Mouse (Mus musculus) limb, embryonic 14.5 days (tissue): ENCODE data around the gene Gm960. TPM values are rescaled to one million over a fixed set of nuclear protein-coding genes. Genes with fewer than 3 reads are reported as not detected.

Experiments used
- ATAC-seq: fragments of 200-750 bp; cut with Nextera tagmentation; 2 replicates; pipeline ENCODE4 v1.8.0; 2017; ENCODE audit warnings: low read depth, moderate number of reproducible peaks, moderate TSS enrichment; ENCODE audit not compliant: low FRiP score
- DNase-seq: peaks from one replicate; pipeline ENCODE4 v3.0.0-alpha.2; 2015; ENCODE audit warnings: low spot score
- H3K27ac ChIP-seq: fragments of 300-500 bp; sonication (generic); replicated peaks from 2 replicates; pipeline ENCODE4 v1.5.1; 2014; ENCODE audit warnings: low read depth, mild to moderate bottlenecking, low read length, moderate library complexity, mixed read lengths
- H3K27me3 ChIP-seq: fragments of 300-500 bp; sonication (generic); 2 replicates; pipeline ENCODE4 v1.6.1; 2014; ENCODE audit warnings: low read length, mixed read lengths; ENCODE audit not compliant: control insufficient read depth, insufficient read depth
- H3K36me3 ChIP-seq: fragments of 300-500 bp; sonication (generic); 2 replicates; pipeline ENCODE4 v1.6.1; 2014; ENCODE audit warnings: mild to moderate bottlenecking, low read length, moderate library complexity, mixed read lengths; ENCODE audit not compliant: control insufficient read depth, insufficient read depth
- H3K4me1 ChIP-seq: fragments of 300-500 bp; sonication (generic); 2 replicates; pipeline ENCODE4 v1.6.1; 2014; ENCODE audit warnings: antibody characterized with exemption, low read length, mixed read lengths; ENCODE audit not compliant: control insufficient read depth, insufficient read depth
- H3K4me2 ChIP-seq: fragments of 300-500 bp; sonication (generic); replicated peaks from 2 replicates; pipeline ENCODE4 v1.6.1; 2014; ENCODE audit warnings: low read depth, mild to moderate bottlenecking, low read length, moderate library complexity; ENCODE audit not compliant: severe bottlenecking
- H3K4me3 ChIP-seq: fragments of 300-500 bp; sonication (generic); replicated peaks from 2 replicates; pipeline ENCODE4 v1.5.1; 2014; ENCODE audit warnings: low read length
- H3K9ac ChIP-seq: fragments of 300-500 bp; sonication (generic); 2 replicates; pipeline ENCODE4 v1.6.1; 2014; ENCODE audit warnings: mild to moderate bottlenecking, low read depth, low read length, moderate library complexity; ENCODE audit not compliant: severe bottlenecking
- H3K9me3 ChIP-seq: fragments of 300-500 bp; sonication (generic); 2 replicates; pipeline ENCODE4 v1.6.1; 2016; ENCODE audit warnings: low read length; ENCODE audit not compliant: control insufficient read depth
- POLR2A ChIP-seq: fragments of 200-500 bp; IDR thresholded peaks from 2 replicates; pipeline ENCODE4 v1.8.0; 2012; ENCODE audit warnings: inconsistent platforms, mild to moderate bottlenecking, moderate library complexity, borderline replicate concordance; ENCODE audit not compliant: insufficient read depth, insufficient read length; ENCODE audit errors: extremely low read depth
- WGBS: fragments of 180-500 bp; shearing (Covaris S2); extraction: QIAGEN DNeasy Blood & Tissue Kit; methylation state at CpG from one replicate; pipeline ENCODE4 v1.1.7; 2014; 5-methylcytosine and 5-hydroxymethylcytosine counted together
- polyA plus RNA-seq, 2 experiments: library from polyadenylated mRNA; depleted of rRNA in 1 of 2; stranded (reverse) in 1 of 2; unstranded in 1 of 2; fragments of >200 nt; fragmentation: Nextera tagmentation in 1 of 2; extraction: Ambion mirVana in 1 of 2; gene quantifications; 2 replicates each; pipeline versions ENCODE4 v1.2.1 to v1.2.3; 2012 to 2014

The Gm960 gene
- polyA plus RNA-seq, 2 experiments: 1.4 to 3.1 TPM

DNA sequence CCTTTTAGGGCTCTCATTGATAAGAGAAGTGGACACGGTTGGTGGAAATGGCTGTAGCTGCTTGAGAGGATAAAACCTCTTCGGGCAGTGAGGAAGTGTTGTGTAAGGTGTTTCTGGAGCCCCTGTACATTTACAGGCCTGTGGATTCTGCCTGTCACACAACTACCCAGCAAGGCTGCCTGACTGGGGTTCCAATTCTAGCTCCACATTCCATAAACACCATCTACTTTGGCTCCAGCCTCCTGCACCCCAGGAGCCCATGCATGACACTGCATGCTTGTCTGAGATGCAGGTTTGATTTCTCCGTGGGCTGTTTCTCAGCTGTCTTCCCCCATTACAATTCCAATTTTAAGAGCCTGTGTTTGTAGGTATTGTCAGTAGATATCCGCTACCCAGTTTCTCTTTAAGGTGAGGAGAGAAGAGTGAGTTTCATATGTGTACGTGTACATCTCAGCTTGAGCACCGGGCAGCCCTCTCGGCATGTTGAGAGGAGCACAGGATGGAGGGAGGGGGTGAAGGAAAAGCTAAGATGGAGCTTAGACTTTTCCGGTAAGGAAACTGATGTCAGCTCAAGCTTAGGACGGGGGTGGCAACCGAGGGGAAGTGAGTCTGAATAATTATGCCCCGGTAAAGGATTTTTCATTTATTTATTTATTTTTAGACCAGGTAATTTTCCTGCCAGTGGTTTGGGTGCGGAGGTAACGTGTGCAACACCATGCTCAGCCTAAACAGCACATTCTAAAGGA, 14.5 kb upstream of the Gm960 start:
- Histone ChIP-seq H3K27ac (no peak overlapping the region), H3K4me3 (peak overlapping the region; percentile 56), H3K4me2 (peak overlapping the region; percentile 98), H3K9me3 (no peaks in the 10 kb centered on the region), H3K4me1 (peaks cover 4% of the 10 kb centered on the region; the same call in 1 of the 2 replicates), H3K9ac (no peak overlapping the region), H3K36me3 (no peaks in the 10 kb centered on the region), H3K27me3 (peaks cover 48% of the 10 kb centered on the region)
- ATAC-seq (0 out of 2 replicates have a peak, but pooled peaks have one; percentile 4), DNase-seq (no peak)
- no peak for TF ChIP-seq POLR2A
- WGBS: 37% methylated on average over 13 of the region's 13 CpGs

DNA sequence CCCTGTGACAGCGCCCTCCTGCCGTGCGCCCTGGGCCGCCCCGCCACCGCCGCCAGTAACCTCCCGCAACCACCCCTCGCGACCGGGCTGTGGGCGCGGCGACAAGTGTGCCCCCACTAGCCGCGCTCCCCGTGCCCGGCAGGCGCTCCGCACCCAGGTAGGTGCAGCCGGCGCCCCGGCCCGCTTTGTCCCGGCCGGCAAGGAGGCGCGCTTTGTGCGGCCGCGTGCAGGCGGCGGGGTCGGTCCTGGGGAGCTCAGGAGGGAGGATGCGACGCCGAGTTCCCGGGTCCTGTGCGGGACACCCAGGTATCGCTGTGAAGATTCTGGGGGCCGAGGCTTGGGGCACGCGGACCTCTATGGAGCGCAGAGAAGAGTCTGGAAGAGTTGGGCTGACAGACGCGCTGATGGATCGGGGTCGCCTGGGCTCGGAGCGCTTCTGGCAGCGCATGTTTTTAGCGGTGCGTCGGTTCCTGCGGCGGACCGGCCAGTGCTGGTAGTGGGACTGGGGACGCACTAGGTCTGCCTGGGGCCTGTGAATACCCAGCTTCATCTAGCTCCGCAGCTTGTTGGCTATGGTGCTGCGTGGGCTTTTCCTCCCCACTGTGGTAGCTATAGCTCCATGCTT, 13.8 kb upstream of the Gm960 start:
- Histone ChIP-seq H3K27ac (no peak overlapping the region), H3K9ac (peak overlapping the region; percentile 52), H3K4me2 (peak overlapping the region; percentile 98), H3K4me3 (peak overlapping the region; percentile 56), H3K36me3 (no peaks in the 10 kb centered on the region), H3K9me3 (no peaks in the 10 kb centered on the region), H3K4me1 (peaks cover 4% of the 10 kb centered on the region; the same call in 1 of the 2 replicates), H3K27me3 (peaks cover 48% of the 10 kb centered on the region)
- ATAC-seq (peak; percentile 41), DNase-seq (no peak)
- TF ChIP-seq POLR2A: no peak
- under 1% methylated on average over 52 of the region's 60 CpGs for whole genome bisulfite sequencing

DNA sequence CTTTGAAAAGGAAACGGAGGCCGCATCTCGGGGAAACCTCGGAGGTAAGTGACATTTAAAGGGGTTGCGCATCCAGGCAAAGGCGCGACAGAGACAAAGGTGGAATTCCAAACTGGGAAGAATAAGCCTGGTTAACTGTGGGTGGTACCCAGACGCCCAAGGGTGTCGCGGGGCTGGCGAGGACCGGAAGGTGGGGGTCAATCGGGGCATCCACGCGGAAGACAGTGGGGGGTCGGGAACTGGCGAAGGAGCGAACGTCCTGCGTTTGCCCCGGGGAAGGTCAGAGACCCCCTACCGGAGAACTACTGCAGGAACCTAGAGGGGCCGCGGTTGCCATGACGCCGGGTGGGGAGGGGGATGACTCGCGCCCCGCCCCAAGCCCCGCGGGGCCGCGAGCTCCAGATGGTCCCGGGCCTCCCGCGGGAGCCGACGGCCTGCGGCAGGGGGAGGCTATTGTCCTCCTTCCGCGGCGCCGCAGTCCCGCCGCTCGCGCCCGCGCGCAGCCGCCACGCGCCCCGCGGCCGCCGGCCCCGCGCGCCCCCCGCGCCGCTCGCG, 13.2 kb upstream of the Gm960 start:
- no peak overlapping the region for H3K27ac ChIP-seq
- 0% methylated on average over 29 of the region's 65 CpGs for WGBS
- peak overlapping the region; percentile 56 for H3K4me3 ChIP-seq
- H3K27me3 ChIP-seq: peaks cover 48% of the 10 kb centered on the region
- no peaks in the 10 kb centered on the region for H3K9me3 ChIP-seq
- no peaks in the 10 kb centered on the region for H3K36me3 ChIP-seq
- H3K4me2 ChIP-seq: peak overlapping the region; percentile 98
- no peak for DNase-seq
- no peak for TF ChIP-seq POLR2A
- peak; percentile 19; the same call in 1 of the 2 replicates for ATAC-seq
- H3K9ac ChIP-seq: peak overlapping the region; percentile 52
- H3K4me1 ChIP-seq: peaks cover 4% of the 10 kb centered on the region; the same call in 1 of the 2 replicates

DNA sequence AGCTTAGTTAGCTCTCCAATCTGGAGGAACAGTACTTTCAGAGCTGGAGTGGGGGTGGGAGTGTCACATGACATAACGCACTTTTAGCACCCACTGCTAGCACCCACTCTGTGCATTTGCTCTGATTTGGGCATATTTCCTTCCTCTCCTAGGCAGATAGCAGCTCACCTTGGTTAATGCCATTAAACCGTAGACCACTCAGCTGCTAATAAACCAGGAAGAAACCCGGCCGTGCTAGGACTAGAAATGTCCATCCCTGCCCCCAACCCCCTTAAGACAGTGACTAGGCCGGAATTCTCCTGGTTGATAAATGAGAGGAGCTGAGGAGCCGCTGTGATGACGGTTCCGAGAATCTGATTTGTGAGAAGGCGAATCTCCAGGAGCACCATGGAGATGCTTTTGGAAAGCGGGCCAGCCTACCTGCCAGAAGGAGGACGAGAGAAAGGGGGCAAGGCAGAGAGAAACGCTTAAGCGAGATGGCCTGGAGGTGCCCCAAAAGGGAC, 12.7 kb upstream of the Gm960 start, which contains the start of gene Sptbn2:
Gene Sptbn2, plus strand, starts transcription at position 70 of the 503 bp plus-strand sequence.
- Histone ChIP-seq H3K36me3 (no peaks in the 10 kb centered on the region), H3K4me2 (peak within 1 kb of the TSS; percentile 98), H3K4me3 (peak within 1 kb of the TSS; percentile 56), H3K4me1 (peaks cover 4% of the 10 kb centered on the region; the same call in 1 of the 2 replicates), H3K27me3 (peaks cover 48% of the 10 kb centered on the region), H3K9ac (peak within 1 kb of the TSS; percentile 52), H3K27ac (no peak within 1 kb of the TSS), H3K9me3 (no peaks in the 10 kb centered on the region)
- ATAC-seq: no peak
- DNase-seq: no peak
- WGBS: 12% methylated on average over 13 of the region's 13 CpGs
- TF ChIP-seq POLR2A: no peak

DNA sequence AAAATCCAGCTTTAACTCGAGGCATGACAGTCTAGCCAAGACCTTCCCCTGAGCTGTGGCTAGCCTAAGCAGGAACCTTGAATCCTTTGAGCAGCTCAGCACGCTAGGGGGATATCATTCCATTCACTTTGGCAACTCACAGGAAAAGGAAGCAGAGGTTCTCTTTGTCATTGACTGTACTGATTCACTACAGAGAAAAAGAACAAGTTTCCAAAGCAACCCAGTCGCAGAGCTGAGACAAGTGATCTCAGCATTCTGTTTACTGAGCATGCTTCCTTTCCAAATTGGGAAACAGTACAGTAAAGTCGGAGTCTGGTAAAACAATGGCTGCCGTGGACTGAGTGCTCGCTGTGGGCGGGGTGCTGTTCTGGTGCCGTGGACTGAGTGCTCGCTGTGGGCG, 10.3 kb upstream of the Gm960 start:
- Histone ChIP-seq H3K4me3 (no peak overlapping the region), H3K9ac (no peak overlapping the region), H3K4me1 (peaks cover 4% of the 10 kb centered on the region; the same call in 1 of the 2 replicates), H3K4me2 (no peak overlapping the region), H3K27ac (no peak overlapping the region), H3K27me3 (peaks cover 40% of the 10 kb centered on the region), H3K36me3 (no peaks in the 10 kb centered on the region), H3K9me3 (no peaks in the 10 kb centered on the region)
- no peak for ATAC-seq
- 86% methylated on average over 10 of the region's 10 CpGs for WGBS
- no peak for TF ChIP-seq POLR2A
- DNase-seq: no peak
